Mouse (Mus musculus): ENCODE results near the gene Trak1.

DNA sequence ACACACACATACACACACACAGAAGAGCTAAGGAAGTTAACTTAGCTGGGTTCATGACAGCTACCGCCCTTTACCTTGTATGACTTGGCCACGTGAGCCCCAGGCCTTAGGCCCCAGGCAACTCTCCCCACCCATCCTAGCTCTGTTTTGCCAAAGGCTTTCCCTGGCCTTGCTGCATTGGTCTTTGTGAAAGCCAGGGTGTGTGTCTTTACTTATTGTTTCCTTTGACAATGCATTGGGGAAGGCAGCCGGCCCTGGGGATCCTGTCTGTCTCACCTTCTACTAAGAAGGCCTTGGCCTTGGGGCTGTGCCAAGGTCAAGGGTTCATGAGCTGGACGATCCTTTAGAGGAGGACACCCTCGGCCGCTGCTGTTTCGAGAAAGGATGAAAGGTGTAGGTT is 38.3 kb downstream of the Trak1 start:
- TF ChIP-seq CTCF (IDR thresholded peaks at IDR 0.05; ENCODE audit: low read depth): no peak
- TF ChIP-seq EP300 (IDR thresholded peaks at IDR 0.05; ENCODE audit: low read depth): no peak

All from liver, postnatal 0 days (tissue).